Mouse (Mus musculus): ENCODE measurements around the gene Slc35e1.

Slc35e1 gene

DNA sequence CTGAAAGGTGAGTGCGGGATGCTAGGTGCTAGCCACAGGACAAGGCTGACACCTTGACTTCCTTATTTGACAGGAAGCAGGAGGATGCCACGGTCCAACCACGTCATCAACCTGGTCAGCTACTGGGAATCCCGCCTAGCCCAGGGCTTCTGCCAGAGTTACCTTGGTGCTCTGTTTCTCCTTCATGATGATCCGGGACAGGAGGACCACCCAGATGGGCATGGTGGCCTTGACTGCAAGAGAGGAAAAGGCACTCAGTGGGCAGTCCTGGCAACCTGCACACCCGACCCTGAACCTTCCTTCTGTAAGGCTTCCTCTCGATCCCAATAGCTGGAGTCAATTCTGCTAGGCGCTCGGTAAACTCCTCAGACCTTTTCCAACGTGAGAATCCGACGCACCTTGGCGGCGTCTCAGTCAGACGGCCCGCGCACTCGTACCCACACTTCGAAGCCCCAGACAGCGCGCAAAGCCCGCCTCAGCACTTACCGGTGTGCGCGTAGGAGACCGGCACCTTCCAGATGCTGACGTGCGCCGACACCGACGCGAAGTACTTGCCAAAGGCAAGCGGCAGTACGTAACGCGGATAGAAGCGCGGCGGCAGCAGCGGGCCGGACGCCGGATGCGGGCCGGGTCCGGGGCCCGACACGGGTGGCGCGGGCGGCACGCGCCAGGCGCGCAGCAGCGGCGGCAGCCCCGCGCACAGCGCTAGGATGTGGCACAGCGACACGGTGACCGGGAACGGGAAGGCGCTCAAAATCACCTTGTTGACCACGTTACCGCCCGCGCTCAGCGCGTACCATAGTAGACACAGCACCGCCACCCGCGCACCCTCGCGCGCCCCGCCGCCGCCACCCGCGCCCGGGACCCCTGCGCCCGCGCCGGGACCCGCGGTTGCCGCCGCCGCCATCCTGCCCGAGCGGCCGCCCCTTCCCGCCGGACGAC, at the start of gene Slc35e1:
Gene Slc35e1, minus strand, starts transcription at position 935 of the 942 bp plus-strand sequence.
- DNase-seq, result peak; percentile 55

- no peak for DNase-seq
These were observed 46.8 kb upstream of the Slc35e1 start for GRCm38 (mm10) chr8:72539234-72539633.

DNA sequence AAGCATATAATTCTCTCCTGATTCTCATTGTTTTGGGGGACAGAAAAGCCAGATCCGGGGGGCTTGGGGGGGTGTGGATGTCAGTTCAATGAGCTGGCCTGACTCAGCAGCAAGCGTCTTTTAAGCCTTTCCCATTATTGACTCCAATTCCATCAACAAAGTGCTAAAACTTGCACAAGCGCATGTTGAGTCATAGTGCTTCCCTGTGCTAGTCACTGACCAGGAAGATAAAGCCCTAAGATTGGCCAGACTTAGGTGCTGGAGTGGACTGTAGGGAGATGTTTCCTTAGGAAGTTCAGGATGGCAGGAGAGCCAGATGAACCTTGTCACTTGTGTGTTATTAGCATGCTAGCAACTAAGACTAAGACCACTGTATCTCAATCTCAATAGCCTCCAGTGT, 42.5 kb upstream of the Slc35e1 start:
- DNase-seq, result no peak

DNA sequence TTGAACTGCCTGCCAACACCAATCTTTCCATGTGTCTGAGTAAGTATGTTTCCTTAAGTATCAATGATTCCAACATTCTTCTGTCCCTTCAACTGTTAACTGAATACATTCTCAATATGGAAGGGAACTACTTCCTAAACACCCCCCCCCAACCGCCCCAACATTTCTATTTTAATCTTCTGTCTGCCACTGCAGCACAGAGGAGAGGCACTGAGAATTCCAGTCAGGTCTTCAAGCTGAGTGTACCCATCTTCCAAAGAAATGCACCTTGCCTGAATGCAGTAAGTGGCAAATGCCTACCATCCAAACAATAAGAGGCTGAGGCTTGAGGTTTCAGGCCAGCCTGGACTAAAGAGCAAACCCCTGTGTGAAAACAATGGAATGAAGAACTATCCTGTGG, 39.7 kb upstream of the Slc35e1 start:
- peak; percentile 8 for DNase-seq

GRCm38 (mm10) chr8:72521888-72522287, 29.5 kb upstream of the Slc35e1 start:
- DNase-seq, result no peak

DNA sequence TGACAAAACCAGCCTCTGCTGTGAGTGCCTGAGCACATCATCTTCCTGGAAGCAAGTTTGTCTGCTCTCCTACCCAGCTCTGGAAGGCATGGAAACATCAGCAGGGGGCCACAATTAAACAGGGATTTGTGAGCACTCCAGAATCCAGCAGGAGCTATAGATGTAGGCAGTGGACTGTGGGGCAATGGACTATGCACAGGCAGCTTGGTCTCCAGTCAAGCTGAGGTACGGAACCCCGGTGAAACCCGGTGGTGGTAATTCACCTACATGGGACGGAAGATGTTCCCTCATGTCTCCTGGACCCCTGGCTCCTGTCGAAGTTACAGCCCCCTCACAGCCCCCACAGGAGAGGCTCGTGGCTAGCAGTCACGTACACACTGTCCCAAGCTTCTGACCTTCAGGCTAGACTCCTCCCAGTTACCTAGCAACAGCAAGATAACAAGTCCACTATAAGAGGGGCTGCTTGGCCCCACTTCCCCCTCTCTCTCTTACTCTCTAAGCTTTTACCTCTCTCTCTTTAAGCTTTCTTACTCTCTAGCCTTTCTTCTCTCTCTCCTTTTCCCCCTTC, 25.1 kb upstream of the Slc35e1 start:
- no peak for DNase-seq

DNA sequence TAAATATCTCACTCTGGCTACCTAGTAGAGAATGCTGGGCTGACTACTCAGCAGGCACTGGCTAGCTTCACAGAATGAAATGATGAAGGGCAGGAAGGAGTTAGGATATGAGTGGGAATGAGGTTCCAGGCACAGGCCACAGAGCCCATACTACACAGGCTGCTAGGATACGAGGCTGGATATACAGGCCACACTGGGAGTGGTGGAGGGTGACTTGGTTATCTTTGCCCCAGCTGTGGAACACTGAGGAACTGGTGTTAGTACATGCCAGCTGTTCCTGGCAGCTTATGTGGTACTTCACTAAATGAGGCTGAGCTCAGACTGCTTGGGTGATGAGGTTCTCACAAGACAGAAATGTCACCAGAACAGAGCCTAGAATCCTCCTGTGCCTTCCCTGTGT, 20.7 kb upstream of the Slc35e1 start:
- no peak for DNase-seq

- no peak for DNase-seq
These were observed 20.2 kb upstream of the Slc35e1 start for GRCm38 (mm10) chr8:72512648-72513047.

GRCm38 (mm10) chr8:72507505-72507904, 15.1 kb upstream of the Slc35e1 start:
- DNase-seq, result no peak

DNA sequence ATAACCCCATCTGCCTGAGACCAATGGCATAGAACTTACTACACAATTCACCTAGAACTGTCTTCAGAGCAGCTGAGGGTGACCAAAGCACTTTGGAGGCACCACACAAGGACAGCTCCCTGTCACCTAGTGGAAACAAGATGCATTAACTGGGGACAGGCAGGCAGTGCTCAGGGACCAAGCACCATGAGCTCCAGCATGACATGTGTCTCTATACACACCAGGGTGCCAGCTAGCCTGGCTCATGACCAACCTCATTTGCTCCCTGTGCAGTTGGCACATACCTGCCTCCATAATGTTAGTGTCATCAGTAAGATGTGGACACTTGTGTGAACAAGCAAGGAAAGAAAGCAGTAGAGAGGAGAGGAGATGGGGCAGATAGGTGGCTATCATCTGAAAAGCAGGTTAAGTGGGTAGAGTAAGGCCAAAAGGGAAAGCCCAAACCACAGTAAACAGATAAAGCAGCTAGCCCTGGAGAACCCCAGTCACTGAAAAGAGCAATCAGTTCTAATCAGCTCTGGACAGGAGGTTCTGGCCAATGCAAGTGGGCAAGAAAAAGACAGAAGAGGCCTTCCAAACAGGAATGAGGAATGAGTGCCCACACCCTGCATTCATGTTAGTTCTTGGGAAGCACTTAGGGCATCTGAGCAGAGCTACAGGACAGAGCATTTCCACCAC, 12.4 kb upstream of the Slc35e1 start:
- no peak for DNase-seq

- DNase-seq, result peak; percentile 62
These were observed 11.7 kb upstream of the Slc35e1 start for GRCm38 (mm10) chr8:72504137-72504536.

GRCm38 (mm10) chr8:72500521-72500931, 8.1 kb upstream of the Slc35e1 start:
- DNase-seq, result no peak

GRCm38 (mm10) chr8:72499521-72500284, 7.3 kb upstream of the Slc35e1 start:
- DNase-seq, result no peak

DNA sequence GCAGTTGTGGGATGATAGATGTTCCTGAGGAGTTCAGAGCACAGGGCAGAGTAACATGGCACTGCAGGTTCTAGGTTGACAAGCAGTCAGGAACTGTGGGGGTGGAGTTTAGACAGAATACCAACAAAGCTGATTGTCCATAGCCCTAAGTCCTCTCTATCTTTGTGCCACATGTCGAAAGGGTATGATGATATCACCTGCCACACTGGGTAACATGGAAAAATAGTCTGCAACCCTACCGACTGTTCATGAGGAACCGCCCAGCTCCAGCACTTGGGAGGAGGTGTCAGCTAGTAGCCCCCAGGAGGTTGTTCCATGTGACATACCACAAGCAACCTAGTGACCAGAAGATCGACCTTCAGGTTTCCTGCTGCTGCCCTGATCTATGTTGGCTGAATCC, 6.1 kb upstream of the Slc35e1 start:
- no peak for DNase-seq

GRCm38 (mm10) chr8:72497911-72498310, 5.5 kb upstream of the Slc35e1 start:
- DNase-seq, result no peak

DNA sequence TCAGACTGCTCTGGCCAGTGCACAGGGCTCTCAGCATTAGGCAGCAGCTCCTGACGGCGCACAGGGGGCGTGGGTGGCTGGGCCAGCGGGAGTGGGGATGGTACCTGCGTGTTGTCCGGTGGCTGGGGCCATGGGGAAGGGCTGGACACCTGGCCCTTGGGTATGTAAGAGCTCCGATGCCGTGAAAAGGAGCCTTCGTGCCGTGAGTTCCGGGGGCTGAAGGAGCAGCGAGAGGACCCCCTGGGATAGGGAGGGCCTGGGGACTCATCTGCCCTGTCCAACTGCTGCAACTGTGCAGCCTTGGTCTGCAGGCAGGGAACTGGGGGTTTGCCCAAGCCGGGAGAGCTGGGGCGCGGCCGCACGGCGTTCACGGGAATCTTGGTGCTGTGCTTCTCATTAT, 3.8 kb upstream of the Slc35e1 start:
- DNase-seq, result no peak

DNA sequence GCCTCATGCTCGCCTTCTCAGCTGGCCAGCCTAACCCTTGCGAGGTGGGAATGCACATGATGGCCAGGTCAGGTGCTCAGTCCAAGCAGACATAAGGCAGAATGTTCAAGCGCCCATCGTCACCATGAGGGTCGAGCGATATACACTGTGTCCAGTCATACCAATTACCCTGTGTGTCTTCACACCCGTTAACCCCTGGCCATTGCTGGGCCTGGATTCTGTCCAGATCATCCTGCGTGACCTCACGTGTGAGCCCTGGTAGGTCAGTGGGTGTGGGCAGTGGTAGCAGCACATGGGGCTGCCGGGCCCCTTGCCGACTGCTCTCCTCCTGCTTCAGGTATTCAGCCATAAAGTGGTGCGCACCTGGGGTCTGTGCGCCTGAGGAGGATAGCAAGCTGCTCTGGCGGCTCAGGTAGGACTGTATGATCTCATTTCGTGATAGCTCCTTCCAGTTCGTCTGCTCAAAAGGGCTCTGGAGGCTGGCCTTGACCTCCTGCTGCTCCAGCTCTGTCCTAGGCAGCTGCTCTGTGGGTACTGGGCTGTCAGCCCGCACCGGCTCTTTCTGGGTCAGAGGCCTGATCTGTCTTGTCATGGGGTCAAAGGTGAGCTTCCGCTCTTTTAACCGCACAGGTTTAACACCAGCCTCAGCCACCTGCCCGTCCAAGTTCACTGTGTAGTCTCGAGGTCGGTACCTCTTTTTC, 3.1 kb upstream of the Slc35e1 start:
- DNase-seq, result no peak

- no peak for DNase-seq
These were observed 967 bp upstream of the Slc35e1 start for GRCm38 (mm10) chr8:72493381-72493780.

DNA sequence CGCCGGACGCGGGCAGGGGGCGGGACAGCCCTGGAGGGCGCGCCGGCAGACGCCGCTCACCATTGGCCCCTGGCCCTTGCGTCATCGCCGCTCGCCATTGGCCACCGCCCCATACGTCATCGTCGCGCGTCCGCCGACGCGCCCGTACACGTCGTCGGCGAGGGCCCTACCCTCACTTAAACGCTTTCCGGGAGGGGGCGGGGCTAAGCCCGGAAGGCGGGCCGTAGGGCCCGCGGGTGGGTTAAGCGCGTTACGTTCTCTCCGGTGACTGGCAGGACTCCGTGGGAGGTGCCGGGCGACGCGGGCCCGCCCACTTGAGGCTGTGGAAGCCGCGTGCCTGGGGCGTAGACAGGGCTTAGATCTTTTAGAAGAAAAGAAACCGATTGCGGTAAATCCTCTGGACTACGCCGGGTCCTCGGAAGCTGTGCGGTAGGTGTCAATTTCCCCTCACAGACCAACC, 238 bp upstream of the Slc35e1 start:
- peak; percentile 99 for DNase-seq

DNA sequence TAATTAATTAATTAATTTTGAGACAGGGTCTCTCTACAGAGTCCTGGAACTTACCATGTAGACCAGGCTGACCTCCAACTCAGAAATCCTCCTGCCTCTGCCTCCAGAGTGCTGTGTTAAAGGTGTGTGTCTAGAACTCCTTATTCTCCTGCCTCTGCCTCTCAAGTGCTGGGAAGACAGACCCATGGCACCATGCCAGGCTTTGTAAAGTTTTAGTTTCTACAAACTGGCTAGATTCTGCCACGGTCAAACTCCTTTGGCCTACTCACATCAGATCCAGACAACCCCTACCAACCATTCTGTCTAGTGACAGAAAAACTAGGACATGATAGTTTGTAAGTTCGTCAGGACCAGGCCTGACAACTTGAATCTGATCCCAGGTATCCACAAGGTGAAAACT, 1.4 kb downstream of the Slc35e1 start:
- no peak for DNase-seq

- DNase-seq, result no peak
These were observed 5.4 kb downstream of the Slc35e1 start for GRCm38 (mm10) chr8:72487014-72487413.

All from right cerebral cortex, adult 18-20 months (tissue).